Mouse (Mus musculus): ENCODE data around the gene Dnase2b.

The Dnase2b gene

DNA sequence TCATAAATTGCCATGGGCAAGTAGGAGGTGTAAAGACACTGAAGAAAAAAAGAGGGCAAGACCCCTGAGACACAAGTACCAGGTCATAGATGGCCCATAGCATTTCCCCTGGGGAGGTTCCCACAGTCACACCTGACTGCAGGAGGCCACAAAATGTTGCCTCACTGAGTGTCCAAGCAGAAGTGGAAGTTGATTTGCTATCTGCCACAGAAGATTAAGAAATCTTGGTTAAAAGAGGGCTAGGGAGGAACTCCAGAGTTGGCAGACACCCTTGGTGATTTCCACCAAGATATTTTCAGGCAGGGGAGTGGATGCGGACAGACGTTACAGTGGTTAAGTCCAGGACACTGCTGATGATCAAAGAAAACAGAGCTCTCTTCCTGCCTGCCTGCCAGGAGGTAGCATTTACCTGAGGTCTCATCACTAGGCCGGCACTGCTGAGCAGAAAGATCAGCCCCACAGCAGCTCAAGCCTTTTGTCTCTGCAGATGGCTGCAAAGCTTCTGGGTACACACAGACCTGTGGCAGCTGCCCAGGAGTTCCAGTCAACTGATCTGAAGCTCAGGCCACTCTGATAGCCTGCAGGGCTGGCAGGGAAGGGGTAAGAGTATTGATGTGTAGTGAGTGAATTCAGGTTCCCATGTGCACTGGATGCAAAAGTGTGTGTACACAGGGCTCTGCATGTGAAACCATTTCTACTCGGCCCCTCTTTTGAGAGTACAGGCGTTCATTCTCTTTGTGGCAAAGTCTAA lies 1.3 kb upstream of the Dnase2b start:
- in situ Hi-C loops (cut with MboI) = no loop called here

DNA sequence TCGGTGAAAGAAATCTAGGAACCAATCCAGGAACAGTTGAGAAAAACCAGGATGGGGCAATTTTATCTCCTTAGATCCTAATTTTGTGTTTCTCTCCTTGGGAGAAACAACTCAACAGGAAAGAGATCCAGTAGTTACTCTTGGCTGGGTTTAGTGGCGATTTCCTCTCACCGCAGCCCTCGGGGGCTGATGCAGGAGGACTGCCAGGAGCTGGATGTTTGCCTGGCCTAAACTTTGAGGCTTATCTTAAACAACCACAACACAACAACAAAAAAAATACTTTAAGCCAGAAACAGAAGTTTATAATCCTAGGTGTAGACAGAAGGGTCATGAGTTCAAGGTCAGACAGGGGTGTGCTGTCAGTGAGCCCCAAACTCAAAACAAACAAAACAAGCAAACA lies 3.6 kb downstream of the Dnase2b start:
- in situ Hi-C loops (cut with MboI) = no loop called here

DNA sequence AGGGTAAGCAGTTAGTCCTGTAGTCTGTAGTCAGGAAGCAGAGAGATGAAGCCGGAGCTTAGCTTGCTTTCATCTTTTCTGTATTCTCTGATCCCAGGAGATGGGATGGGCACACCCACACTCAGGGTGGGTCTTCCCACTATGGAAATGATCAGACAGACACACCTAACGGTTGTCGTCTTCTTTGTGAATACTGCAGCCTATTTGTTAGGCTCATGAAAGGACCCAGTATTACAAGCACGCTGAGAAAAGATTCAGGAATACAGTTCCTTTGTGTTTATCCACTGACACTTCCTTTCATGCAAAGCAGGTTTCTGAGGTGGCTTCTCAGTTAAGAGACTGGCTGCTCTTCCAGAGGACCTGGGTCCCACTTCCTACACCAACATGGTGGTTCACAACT lies 4.1 kb downstream of the Dnase2b start:
- in situ Hi-C loops (cut with MboI) = no loop called here

DNA sequence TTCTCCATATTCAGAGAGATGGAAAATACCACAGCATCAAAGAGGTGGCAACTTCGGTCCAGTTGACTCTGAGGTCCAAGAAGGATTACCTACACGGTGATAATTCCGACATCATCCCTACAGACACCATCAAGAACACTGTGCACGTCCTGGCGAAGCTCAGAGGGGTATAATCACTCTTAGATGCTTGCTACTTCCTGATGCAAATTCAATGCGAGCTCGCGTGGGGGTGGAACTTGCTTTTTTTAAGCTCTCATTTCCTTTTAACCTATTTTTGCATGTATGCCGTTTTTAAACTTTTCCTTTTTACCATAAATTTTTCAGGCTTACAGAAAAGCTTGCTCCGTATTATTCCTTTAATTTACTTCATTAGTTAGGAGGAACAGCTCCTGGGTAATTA lies 5.1 kb downstream of the Dnase2b start:
- in situ Hi-C loops (cut with MboI) = no loop called here

DNA sequence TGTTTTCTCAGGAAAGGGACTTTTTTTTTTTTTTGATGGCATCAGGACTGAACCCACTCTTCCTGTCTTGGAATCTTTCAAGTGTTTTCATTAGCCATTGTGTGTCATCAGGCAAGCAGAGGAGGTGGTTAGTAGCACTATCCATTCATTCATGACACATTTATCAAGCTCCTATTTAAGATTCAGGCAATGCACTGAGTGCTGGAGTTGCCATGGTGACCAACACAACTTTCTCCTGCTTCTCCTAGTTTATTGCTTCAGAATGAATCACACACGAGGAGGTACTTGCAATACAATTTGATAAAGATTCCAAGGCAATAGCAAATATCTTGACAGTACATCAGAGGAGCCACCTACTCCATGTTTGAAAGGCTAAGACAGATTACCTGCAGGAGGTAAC lies 8.0 kb downstream of the Dnase2b start:
- in situ Hi-C loops (cut with MboI) = no loop called here

DNA sequence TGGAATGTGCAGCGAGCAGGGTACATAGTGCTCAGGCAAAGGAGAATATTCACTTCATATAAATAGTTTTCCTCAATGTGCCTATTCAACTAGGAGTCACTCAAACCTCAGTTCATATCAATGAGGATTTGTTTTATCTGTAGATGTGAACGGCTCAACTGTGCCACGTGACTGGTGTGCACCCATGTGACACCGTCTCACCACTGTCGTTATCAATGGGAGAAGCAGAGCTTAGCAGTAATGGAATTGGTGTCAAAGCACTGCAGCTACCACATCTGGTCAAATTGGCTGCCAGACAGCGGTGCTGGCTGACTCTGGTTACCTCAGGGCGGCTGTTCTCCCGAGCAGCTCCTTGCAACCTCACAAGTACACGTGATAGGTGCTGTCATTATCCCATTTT lies 10.7 kb downstream of the Dnase2b start:
- in situ Hi-C loops (cut with MboI) = no loop called here

DNA sequence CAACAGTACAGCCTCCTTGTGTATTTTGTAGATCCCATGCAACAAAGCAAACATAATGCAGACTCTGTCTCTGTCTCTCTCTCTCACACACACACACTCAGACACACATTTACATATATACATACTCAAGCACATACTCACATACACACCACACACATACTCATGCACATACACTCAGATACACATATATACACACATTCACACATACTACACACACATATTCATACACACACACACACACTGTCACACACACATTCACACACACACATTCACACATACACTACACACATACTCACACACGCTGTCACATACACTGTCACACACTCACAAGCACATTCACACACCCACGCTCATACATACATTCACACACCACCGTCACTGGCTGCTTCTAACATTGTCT lies 12.9 kb downstream of the Dnase2b start:
- in situ Hi-C loops (cut with MboI) = no loop called here

DNA sequence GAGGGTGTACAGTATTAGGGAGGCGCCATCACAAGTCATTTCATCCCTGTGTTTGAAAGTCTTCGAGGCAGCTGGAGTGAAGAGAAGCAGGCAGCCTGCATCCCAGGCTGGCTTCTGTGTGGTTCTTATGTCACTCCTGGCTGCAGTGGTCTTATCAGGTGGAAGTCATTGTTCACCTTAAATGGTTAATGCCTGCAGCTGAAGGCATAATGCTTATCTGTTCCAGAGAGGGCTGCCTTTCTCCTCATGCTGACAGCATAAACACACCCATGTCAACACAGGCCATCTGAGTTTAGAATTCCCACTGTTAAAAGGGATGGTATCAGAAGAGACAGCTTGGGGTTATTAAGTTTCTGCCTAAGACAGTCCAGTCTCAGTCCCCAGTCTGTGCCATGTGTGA lies 14.2 kb downstream of the Dnase2b start:
- in situ Hi-C loops (cut with MboI) = no loop called here

DNA sequence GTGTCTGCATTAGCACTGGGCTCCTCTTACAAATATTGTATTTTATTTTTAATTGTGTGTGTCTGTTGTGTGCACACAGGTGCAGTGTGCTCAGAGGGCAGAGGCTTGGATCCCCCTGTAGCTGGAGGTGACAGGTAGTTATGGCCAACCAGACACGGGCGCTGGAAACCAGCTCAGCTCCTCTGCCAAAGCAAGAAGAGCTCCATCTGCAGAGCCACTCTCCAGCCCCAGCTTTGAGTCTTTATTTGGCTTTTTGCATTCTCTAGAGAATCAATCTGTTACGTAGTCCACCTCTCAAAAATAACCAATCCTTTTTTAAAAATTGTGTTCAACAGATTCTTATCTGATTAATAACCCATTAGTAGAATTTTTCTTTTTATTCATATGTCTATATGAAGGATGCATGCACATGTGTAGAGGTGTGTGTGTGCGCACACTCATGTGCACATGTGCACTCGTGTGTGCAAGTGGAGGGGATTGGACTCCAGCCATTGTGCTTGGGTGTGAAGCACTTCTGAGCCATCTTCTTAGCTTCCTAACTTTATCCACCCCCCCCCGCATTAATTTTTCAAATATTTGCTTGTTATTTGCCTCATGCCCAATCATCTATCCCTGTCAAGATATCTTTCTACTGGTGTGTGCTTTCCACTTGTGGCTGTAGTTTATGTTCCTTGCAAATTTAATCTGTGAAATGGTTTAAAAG lies 16.0 kb downstream of the Dnase2b start:
- in situ Hi-C loops (cut with MboI) = no loop called here

DNA sequence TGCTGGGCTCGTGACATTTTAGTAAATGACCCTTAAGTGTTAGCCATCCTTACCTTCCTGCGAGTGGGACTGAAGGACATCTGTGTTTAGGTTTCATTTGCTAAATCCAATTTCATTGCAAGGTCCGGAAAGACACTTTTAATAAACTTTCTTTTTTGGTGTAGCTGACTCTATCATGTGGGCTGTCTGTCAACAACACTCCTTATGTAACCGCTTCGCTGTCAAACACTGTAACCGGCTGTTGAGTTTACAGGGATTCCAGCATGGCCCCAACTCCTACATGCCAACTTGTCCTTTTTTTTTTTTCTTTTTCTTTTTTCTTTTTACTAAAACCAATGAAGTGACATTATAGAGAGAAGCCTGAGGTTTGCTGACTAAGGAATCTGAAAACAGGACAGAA lies 17.0 kb downstream of the Dnase2b start:
- in situ Hi-C loops (cut with MboI) = no loop called here

DNA sequence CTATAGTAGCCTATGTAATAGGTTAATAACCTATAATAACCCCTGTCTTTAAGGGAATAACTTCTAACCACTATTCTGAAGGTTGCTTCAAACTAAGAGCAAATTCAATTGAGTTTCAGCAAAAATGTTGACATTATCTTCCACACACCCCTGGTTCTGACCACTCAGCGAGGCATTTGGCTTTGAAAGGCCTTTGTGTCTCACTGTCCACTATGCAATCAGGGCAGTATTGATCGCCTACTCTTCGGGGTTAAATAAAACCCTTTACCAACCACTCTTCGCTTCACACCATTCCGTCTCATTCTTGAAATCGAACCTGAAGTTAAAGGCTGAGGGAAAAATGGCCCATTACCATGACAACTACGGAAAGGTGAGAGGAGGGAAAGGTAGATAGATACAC lies 18.5 kb downstream of the Dnase2b start:
- in situ Hi-C loops (cut with MboI) = no loop called here

DNA sequence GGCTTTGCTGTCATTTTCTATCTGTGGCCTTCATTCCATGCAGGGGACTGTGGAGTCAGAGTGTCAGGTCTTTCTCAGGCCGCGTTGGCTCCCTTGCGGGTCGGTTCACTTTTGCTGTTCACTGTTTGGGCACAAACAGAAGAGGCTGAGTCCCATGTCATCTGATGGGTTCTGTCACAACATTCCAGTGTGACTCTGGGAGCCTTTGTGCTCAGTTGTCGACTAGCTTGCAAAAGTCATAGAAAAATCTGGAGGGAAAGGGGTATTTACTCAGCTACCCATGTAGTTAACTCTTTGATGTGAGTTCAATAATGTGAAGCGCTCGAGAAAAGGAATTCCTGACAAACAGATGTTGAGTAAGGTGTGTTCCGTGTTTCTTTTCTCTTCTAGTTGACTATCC lies 19.0 kb downstream of the Dnase2b start:
- in situ Hi-C loops (cut with MboI) = no loop called here

DNA sequence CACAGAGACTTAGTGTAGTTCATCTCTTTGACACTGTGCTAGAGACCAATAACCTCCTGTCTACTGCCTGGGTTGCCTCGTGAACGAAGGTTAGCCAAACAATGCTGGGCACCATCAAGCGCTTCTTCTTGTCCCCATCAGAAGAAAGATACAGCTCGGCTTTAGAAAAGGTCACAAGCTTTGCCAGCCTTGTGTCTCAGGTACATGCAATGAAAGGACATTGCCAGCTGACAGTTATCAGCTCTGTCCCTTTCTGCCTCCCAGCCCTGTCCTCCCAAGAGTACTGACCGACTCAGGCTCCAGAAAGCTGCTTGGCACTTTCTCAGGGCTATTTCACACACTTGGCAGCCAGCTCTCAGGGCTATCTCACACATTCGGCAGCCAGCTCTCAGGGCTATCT lies 20.0 kb downstream of the Dnase2b start:
- in situ Hi-C loops (cut with MboI) = no loop called here

DNA sequence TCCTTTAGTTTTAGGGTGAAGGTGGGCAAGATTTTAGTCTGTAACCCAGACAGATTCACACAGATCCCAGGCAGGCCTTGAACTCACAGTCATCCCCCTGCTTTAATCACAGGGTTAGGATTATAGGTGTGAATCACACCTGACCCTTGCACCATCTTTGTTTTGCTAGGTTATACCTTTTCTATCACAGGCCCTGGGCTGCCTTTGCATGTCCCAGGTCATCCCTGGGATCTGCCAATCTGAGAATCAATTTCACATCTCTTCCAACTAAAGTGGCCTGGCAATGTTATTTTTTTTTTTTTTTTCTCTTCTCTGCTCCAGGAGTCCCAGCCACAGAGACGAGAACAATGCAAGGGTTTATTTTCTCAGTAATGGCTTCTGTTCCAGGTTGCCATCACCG lies 23.8 kb downstream of the Dnase2b start:
- in situ Hi-C loops (cut with MboI) = no loop called here

DNA sequence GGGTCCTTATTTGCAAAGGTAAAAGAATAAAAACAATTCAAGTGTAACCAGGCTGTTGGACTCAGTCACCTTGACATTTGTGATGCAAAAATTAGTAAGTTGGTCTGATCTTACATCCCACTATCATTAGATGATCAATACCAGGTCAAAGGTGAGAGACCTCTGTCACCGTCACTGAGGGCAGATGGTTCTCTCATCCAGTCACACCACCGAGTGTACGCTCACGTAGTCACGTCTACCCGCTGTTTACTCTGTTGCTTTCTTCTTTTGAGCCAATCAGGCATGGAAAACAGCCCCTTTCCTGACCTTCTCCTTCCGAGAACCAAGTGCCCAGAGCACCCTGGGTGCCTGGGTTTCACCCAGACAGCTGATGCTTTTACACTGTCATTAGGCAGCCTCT lies 24.2 kb downstream of the Dnase2b start:
- in situ Hi-C loops (cut with MboI) = no loop called here

DNA sequence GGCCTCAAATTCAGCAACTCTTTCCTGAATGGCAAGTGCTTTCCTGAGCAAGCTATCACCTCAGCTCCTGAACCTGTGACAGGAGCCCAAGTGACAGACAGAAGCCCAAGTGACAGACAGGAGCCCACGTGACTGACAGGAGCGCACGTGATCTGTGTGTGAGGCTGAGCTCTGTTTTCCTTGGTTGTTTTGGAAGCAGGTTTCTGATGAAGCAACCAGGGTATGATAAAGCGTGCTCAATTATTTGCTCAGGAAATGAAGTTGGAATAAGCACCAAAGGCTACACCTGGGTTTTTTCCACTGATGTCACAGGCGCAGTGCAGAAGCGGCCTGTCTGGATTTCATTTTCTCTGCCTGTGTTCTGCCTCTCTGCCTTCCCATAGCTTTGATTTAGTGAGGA lies 25.9 kb downstream of the Dnase2b start:
- in situ Hi-C loops (cut with MboI) = no loop called here

DNA sequence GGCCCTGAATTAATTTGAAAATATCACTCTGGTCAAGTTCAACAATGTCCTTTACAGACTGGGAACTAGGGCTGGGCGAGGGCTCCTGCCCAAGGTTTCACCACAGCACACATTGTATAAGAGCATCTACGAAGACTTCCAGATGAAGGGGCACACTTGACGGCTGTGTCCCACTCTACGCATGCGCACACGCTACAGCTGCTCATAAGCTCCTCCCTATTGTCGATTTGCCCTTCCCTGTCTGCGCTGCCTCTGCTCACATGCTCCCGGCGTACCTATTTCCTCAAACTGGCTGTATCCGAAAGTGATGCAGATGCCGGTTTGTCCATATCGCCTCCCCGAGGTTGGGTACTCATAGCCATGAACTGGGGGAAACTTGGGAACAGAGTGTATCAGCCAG lies 28.8 kb downstream of the Dnase2b start:
- in situ Hi-C loops (cut with MboI) = no loop called here

DNA sequence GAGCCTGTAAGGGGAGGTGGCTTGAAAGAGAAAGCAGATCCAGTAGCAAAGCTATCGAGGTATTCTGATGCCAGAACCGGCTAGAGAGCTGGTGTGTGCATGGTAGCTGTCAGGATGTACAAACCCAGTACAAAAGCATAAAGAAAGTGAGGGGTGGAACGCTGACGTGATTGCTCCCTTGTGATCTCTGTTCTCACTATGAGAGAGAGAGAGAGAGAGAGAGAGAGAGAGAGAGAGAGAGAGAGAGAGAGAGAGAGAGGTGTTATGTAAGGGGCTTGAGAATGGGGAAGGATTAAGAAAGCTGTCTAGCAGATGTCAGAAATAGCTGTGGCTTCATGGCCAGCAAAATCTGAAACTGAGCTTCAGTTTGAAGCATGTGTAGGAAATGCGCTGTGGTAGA lies 31.5 kb downstream of the Dnase2b start:
- in situ Hi-C loops (cut with MboI) = no loop called here

DNA sequence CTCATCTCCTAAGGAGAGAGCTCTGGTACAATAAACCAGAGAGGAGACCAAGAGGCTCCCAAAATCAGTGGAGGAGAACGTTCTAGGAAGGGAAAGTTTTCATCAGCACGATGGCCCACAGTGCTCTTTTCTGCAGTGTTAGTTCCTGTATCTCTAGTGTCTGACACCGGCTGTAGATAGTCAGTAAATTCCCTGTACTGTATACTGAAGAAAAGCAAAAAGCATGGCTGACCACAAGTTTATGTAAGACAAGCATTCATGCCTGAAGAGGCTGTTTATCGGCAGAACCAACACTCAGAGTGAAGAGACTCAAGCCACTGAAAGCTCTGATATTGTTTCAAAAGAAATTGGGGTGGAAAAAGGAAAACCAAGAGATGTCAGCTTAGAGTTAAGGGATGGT lies 31.9 kb downstream of the Dnase2b start:
- in situ Hi-C loops (cut with MboI) = no loop called here

DNA sequence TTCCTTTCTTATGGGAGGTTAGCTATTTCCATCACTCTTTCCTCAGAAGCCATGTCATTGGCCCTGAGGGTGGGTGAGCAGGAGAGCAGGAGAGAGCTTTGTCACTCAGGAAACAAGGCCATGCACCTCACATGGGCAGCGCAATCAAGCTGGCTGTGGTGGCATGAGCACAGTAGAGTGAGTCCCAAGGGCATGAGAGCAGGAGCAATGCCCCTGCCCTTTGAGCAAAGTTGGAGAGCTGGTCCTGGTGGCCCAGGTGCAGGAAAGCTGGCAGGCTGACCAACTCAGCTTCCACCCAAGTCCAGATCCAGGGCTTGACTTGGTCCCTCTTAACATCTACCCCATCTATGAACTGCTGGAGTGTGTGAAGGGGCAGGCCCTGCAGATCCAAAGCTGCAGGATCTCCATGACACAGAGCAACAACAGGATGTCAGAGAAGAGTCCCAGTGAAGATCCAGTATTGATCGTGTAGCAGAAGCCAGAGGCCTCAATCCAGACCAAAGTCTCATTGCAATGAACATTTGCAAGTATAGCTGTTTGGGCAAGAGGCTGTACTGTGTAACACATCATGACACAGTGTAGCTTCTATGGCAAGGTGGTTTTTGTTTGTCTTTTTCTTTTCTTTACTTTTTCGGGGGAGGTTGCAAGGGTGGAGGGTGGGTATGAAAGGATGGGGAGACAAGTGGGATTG lies 35.2 kb downstream of the Dnase2b start:
- in situ Hi-C loops (cut with MboI) = no loop called here

DNA sequence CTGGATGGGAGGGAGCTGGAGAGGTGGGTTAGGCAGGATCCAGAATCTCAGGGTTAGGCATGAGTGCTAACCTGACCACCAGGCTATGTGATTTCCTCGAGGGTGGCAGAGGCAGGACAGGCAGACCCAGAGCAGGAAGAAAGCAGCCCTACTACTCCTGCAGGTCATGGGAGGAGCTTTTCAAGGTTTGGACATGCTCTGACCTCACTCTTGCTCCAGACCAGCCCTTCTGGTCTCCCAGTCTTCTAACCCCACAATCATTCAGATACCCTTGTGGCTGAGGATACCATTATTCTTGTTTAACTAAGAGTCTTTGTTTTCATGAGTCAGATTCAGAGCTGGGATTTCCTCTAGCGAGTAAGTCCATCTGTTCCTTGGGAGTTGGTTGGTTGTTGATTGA lies 37.8 kb downstream of the Dnase2b start:
- in situ Hi-C loops (cut with MboI) = no loop called here

DNA sequence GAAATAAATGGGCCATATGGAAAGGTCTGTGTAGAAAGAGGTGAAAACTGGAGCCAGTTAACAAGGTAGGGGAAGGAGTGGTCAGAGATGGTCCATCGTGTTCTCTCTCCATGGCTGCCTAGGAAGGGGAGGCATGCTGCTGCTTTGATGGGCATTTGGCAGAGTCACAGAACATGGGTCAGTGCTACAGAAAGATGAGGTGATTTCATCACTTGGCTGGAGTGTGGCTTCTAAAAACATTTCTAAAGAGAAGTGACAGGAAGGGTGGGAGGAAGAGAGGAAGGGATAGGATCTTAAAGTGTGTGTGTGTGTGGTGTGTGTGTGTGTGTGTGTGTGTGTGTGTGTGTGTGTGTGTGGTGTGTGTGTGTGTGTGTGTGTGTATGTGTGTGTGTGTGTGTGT lies 44.1 kb downstream of the Dnase2b start:
- in situ Hi-C loops (cut with MboI) = loop anchor here (25.0 kb wide), 1 partner anchor 216 kb away; no protein-coding TSS in a partner anchor

DNA sequence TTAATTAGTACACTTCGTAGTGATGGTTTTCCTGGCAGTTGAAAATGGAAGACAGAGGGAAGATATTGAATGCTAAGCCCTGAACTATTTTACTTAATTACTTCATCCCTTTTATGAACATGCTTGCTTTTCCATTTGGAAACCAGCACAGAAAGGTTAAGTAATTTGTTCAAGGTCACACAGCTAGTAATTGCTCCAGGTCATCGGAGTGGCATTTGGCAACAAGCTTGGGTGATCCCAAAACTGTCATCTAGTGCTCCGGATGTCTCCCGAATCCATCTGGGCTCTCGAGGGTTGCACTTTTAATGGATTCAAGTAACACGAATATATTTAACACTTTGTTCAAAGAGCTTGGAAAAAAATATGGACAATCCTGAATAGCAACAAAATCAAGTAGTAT lies 44.5 kb downstream of the Dnase2b start:
- in situ Hi-C loops (cut with MboI) = loop anchor here (25.0 kb wide), 1 partner anchor 216 kb away; no protein-coding TSS in a partner anchor

Measured in mature B cell (primary cell).